17 mouse cellular contexts compared by ENCODE assay signal in the genomic region with DNA sequence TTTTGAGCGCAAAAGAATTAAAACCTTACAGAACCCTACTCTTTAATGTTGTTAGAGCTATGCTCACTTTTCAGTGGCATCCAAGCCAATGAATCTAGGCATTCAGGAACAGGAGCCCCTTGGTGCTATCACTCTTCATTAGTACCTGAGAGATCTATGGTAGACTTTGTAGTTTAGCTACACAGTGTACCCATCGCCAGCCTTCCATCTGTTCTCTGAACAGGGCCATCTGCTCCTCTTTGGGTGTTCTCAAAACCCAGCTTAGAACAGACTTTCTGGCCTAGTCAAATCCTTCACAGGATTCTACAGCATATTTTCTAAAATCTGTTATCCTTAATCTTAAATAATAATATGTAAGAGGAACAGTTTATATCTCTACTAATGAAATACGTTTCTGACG.
DNase-seq lines count a peak whose midpoint lies in the region; ATAC-seq lines count a peak whose summit lies in the region.
"Had no signal": no experiment of that assay in that cellular context is flagged by ENCODE, and none has a peak within 500 bp of the region (broad histone marks: within the 10 kb centered on the region; RNA-seq: fewer than 3 reads in every experiment).

No protein-coding gene starts in this region.

- 92% methylated on average over 4 of the region's 4 CpGs for WGBS in kidney, embryonic 15.5 days

- no peak for ATAC-seq in kidney, embryonic 15.5 days (replicated peaks; ENCODE audit: low FRiP score)
- ATAC-seq: Patski had no signal

- peak; percentile 87 for DNase-seq in cerebellum, adult 11-12 months
- DNase-seq in cerebellum, adult 9-11 months, result peak; percentile 89
- peak; percentile 61 for DNase-seq in layer of hippocampus, adult 9-10 months (ENCODE audit: low spot score)
- peak; percentile 40 to 43 for DNase-seq in right cerebral cortex, postnatal 10 days (ENCODE audit: low spot score in 2 of 2)
- DNase-seq in heart, postnatal 14 days, result no peak
- DNase-seq in kidney, adult 18-20 months, result no peak
- DNase-seq: adrenal gland, adult 2 months; lung, embryonic 14.5 days; thymus, postnatal 36 days had no signal

- no peaks in the 10 kb centered on the region for H3K4me1 ChIP-seq in kidney, embryonic 15.5 days
- H3K4me1 ChIP-seq: embryonic facial prominence, embryonic 15.5 days; hindbrain, embryonic 15.5 days; limb, embryonic 13.5 days; megakaryocyte, embryonic 14.5 days had no signal

- no peaks in the 10 kb centered on the region for H3K36me3 ChIP-seq in kidney, embryonic 15.5 days
- H3K36me3 ChIP-seq: embryonic facial prominence, embryonic 15.5 days; hindbrain, embryonic 15.5 days; limb, embryonic 13.5 days had no signal

- no peak overlapping the region for H3K4me2 ChIP-seq in kidney, embryonic 15.5 days
- H3K4me2 ChIP-seq: embryonic facial prominence, embryonic 15.5 days; hindbrain, embryonic 15.5 days; limb, embryonic 13.5 days; lung, embryonic 14.5 days had no signal

- H3K27me3 ChIP-seq in kidney, embryonic 15.5 days, result no peaks in the 10 kb centered on the region
- H3K27me3 ChIP-seq: CH12.LX; embryonic facial prominence, embryonic 15.5 days; hindbrain, embryonic 15.5 days; limb, embryonic 13.5 days; megakaryocyte, embryonic 14.5 days had no signal

- no peak overlapping the region for H3K9ac ChIP-seq in kidney, embryonic 15.5 days
- H3K9ac ChIP-seq: embryonic facial prominence, embryonic 15.5 days; hindbrain, embryonic 15.5 days; limb, embryonic 13.5 days; lung, embryonic 14.5 days had no signal

- no peak overlapping the region for H3K27ac ChIP-seq in kidney, embryonic 15.5 days
- H3K27ac ChIP-seq: embryonic facial prominence, embryonic 15.5 days; hindbrain, embryonic 15.5 days; kidney, postnatal 0 days; limb, embryonic 13.5 days had no signal

- intact Hi-C loops in heart, postnatal 14 days (cut with DNase I), result no loop called here

- no peak overlapping the region for H3K4me3 ChIP-seq in kidney, embryonic 15.5 days (replicated peaks)
- H3K4me3 ChIP-seq: embryonic facial prominence, embryonic 15.5 days; hindbrain, embryonic 15.5 days; limb, embryonic 13.5 days; megakaryocyte, embryonic 14.5 days had no signal

- no peaks in the 10 kb centered on the region for H3K9me3 ChIP-seq in kidney, embryonic 15.5 days (replicated peaks)
- H3K9me3 ChIP-seq: embryonic facial prominence, embryonic 15.5 days; hindbrain, embryonic 15.5 days; limb, embryonic 13.5 days; megakaryocyte, embryonic 14.5 days had no signal

Comparison
In these comparisons a context has a peak if more than half of its experiments do, and no peak if none do; other contexts are left out.
1. DNase-seq: peak in cerebellum, adult 11-12 months (single experiment), cerebellum, adult 9-11 months (single experiment), layer of hippocampus, adult 9-10 months (single experiment) and right cerebral cortex, postnatal 10 days (2 of 2); none in heart, postnatal 14 days (0 of 2) and kidney, adult 18-20 months (single experiment).